Mouse (Mus musculus) B cell, adult 62 days (primary cell): ENCODE results near the gene Myef2. TPM values are rescaled to one million over a fixed set of nuclear protein-coding genes. Genes with fewer than 3 reads are reported as not detected.

Source experiments
- total RNA-seq: library from RNA; stranded (reverse); gene quantifications from 4 replicates; pipeline ENCODE4 v1.2.4, GENCODE M21; 2023

Myef2 gene
- 31.8 to 34.7 TPM (median 33.5 TPM) in 4 replicates for total RNA-seq

GRCm38 (mm10) chr2:125123477-125123852, at the start of gene Myef2:
TSS of gene Myef2 (minus strand) at chr2:125123661.

GRCm38 (mm10) chr2:125152388-125152787, 28.9 kb upstream of the Myef2 start, which contains the start of gene Slc12a1:
TSS of gene Slc12a1 (plus strand) at chr2:125152505.

GRCm38 (mm10) chr2:125135903-125136811, 12.7 kb upstream of the Myef2 start, which contains the start of gene Ctxn2:
TSS of gene Ctxn2 (plus strand) at chr2:125136692.

GRCm38 (mm10) chr2:125067894-125068293, 55.6 kb downstream of the Myef2 start, which contains the start of gene Slc24a5:
TSS of gene Slc24a5 (plus strand) at chr2:125068124.

Other genes starting within 250 kb of the Myef2 start
- not detected in 4 replicates for gene Slc24a5, start 55.5 kb downstream of the Myef2 start, total RNA-seq
- gene Ctxn2, start 13.0 kb upstream of the Myef2 start, total RNA-seq, result not detected in 4 replicates
- gene Slc12a1, start 28.8 kb upstream of the Myef2 start, total RNA-seq, result not detected in 4 replicates
- 20.2 to 32.5 TPM (median 20.4 TPM) in 4 replicates for gene Dut, start 123.5 kb upstream of the Myef2 start, total RNA-seq